Mouse (Mus musculus) retina, adult 2 months (tissue): ENCODE data around the gene Vmn1r82.

Experiments used
- DNase-seq: peaks from one replicate; pipeline ENCODE4 v3.0.0-alpha.2; 2012; ENCODE audit warnings: low read depth, low spot score

Vmn1r82 gene

DNA sequence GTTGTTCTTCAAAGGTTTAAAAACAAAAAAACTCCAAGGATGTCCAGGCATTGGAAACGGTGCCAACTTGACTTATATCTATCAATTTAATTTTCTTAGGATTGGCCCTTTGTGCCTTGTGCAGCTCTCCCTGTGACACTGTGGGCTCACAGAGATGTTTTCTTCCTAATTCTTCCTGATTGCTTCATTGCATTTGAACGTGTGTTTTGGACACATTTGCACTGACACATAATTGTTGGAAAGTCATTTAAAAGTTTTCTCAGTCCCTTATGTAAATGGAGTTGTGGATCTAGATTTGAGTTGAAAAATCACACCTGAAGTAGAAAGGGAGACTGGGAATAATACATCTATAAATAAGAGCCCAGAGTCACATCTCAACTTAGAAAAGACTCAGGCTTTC, at the start of gene Vmn1r82:
Vmn1r82 (plus strand) TSS at position 301 of the 400 bp plus-strand sequence.
- DNase-seq, result no peak

DNA sequence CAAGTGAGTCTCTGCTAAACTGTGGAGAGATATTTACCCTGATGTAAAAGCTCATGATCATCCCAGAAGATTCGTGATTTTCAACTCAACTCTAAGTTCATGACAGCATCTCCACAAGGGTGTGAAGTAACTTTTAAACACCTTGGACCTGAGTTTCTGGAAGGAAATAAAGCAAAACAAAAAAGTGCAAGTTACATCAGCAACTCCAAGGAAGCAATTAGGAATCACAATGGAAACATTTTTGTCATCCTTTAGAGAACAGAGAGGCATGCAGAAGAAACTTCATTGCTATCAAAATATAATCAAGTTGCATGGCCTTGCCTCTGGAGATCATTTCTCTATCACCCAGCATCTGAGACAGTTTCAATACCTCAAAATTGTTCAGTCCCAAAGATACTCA, 32.1 kb upstream of the Vmn1r82 start, which contains the start of gene Vmn1r81:
Vmn1r81 (minus strand) TSS at position 101 of the 400 bp plus-strand sequence.
- no peak for DNase-seq

DNA sequence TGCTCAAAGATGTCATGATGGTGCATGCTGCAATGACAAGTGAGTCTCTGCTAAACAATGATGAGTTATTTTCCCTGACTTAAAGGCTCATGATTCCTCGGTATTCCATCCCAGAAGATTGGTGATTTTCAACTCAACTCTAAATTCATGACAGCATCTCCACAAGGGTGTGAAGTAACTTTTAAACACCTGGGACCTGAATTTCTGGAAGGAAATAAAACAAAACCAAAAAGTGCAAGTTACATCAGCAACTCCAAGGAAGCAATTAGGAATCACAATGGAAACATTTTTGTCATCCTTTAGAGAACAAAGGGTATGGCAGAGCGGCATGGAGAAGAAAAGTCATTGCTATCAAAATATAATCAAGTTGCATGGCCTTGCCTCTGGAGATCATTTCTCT, 29.2 kb downstream of the Vmn1r82 start, which contains the start of gene Vmn1r83:
Vmn1r83 (minus strand) TSS at position 101 of the 400 bp plus-strand sequence.
- DNase-seq, result no peak
